Mouse (Mus musculus) liver, embryonic 11.5 days (tissue): ENCODE data around the gene C5ar2. TPM values are rescaled to one million over a fixed set of nuclear protein-coding genes. Genes with fewer than 3 reads are reported as not detected.
"Not testable (repeated sequence)": the region's sequence is repeated elsewhere in the genome, so short reads cannot be mapped to it uniquely, and the experiment has no call there.

Experiments used
- ATAC-seq: fragments of 200-750 bp; cut with Nextera tagmentation; replicated peaks from 2 replicates; pipeline ENCODE4 v1.8.0; 2017; ENCODE audit warnings: moderate number of reproducible peaks, mild to moderate bottlenecking, moderate TSS enrichment, moderate library complexity; ENCODE audit not compliant: low FRiP score
- DNase-seq: peaks from one replicate; pipeline ENCODE4 v3.0.0-alpha.2; 2017; ENCODE audit warnings: low spot score
- H3K27ac ChIP-seq: fragments of 300-500 bp; sonication (generic); 2 replicates; pipeline ENCODE4 v1.5.1; 2014; ENCODE audit warnings: mild to moderate bottlenecking, low read depth, low read length, control low read depth
- H3K27me3 ChIP-seq: fragments of 300-500 bp; sonication (generic); replicated peaks from 2 replicates; pipeline ENCODE4 v1.6.1; 2014; ENCODE audit warnings: low read length, mixed read lengths; ENCODE audit not compliant: control insufficient read depth, insufficient read depth
- H3K36me3 ChIP-seq: fragments of 300-500 bp; sonication (generic); 2 replicates; pipeline ENCODE4 v1.6.1; 2014; ENCODE audit warnings: mild to moderate bottlenecking, low read length, moderate library complexity, mixed read lengths; ENCODE audit not compliant: control insufficient read depth, insufficient read depth
- H3K4me1 ChIP-seq: fragments of 300-500 bp; sonication (generic); replicated peaks from 2 replicates; pipeline ENCODE4 v1.6.1; 2014; ENCODE audit warnings: low read length, mixed read lengths; ENCODE audit not compliant: control insufficient read depth, insufficient read depth
- H3K4me2 ChIP-seq: fragments of 300-500 bp; sonication (generic); 2 replicates; pipeline ENCODE4 v1.6.1; 2014; ENCODE audit warnings: mild to moderate bottlenecking, control low read depth, moderate library complexity
- H3K4me3 ChIP-seq: fragments of 300-500 bp; sonication (generic); 2 replicates; pipeline ENCODE4 v1.5.1; 2014; ENCODE audit warnings: low read depth, low read length, control low read depth
- H3K9ac ChIP-seq: fragments of 300-500 bp; sonication (generic); 2 replicates; pipeline ENCODE4 v1.6.1; 2014; ENCODE audit warnings: low read depth, low read length, control low read depth
- H3K9me3 ChIP-seq: fragments of 300-500 bp; sonication (generic); 2 replicates; pipeline ENCODE4 v1.6.1; 2016; ENCODE audit warnings: low read length, inconsistent platforms, mixed read lengths; ENCODE audit not compliant: control insufficient read depth
- WGBS: fragments of 180-500 bp; shearing (Covaris S2); extraction: QIAGEN DNeasy Blood & Tissue Kit; methylation state at CpG from one replicate; pipeline ENCODE4 v1.1.7; 2014; 5-methylcytosine and 5-hydroxymethylcytosine counted together
- polyA plus RNA-seq: library from polyadenylated mRNA; unstranded; fragments of >200 nt; fragmentation: Nextera tagmentation; extraction: Ambion mirVana; gene quantifications from 2 replicates; pipeline ENCODE4 v1.2.1, GENCODE M21; 2014

The C5ar2 gene
- polyA plus RNA-seq, 1 experiment from 2014 or later, result 1.8 TPM

GRCm38 (mm10) chr7:16263843-16264242, 19.9 kb upstream of the C5ar2 start:
- ATAC-seq (no peak), DNase-seq (no peak)
- Histone ChIP-seq H3K27me3 (no peaks in the 10 kb centered on the region), H3K9ac (no peak overlapping the region), H3K36me3 (no peaks in the 10 kb centered on the region), H3K4me3 (no peak overlapping the region), H3K4me1 (no peaks in the 10 kb centered on the region), H3K27ac (no peak overlapping the region), H3K4me2 (no peak overlapping the region), H3K9me3 (no peaks in the 10 kb centered on the region)
- 57% methylated on average over 5 of the region's 5 CpGs for WGBS

DNA sequence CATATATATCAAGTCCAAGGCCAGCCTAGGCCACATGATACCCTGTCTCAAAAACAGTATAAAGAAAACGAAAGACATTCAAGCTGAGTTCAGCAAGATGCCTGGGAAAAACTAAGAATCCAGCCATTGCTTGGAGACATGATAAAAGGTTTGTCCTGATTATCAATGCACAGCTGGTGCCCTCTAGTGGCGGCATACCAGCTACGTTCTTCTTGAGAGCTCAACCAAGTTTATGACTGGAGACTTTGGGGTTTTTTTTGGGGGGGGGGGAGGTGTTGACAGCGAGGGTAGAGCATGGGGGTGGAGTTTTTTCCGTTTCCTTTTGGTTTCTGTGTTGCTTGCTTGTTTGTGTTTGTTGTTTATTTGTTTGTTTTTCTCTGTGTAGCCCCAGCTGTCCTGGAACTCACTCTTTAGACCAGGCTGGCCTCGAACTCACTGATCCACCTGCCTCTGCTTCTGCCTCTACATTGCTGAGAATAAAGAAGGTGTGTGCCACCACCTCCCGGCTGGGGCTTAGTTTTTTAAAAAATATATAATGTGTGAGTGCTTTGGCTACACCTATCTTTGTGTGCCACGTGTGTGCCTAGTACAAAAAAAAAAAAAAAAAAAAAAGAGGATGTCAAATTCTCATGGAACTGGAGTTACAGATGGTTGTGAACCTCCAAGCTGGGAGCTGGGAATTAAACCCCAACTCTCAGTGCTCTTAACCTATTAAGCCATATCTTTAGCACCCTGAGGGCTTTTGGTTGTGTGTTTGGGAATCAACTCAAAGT, 19.2 kb upstream of the C5ar2 start:
- 25% methylated on average over 8 of the region's 8 CpGs for WGBS
- H3K4me3 ChIP-seq, result no peak overlapping the region
- H3K4me1 ChIP-seq, result no peaks in the 10 kb centered on the region
- no peak overlapping the region for H3K4me2 ChIP-seq
- DNase-seq (peak; percentile 63), ATAC-seq (no peak)
- no peaks in the 10 kb centered on the region for H3K36me3 ChIP-seq
- H3K27me3 ChIP-seq, result no peaks in the 10 kb centered on the region
- no peaks in the 10 kb centered on the region for H3K9me3 ChIP-seq
- no peak overlapping the region for H3K27ac ChIP-seq
- no peak overlapping the region for H3K9ac ChIP-seq

GRCm38 (mm10) chr7:16261097-16261496, 17.1 kb upstream of the C5ar2 start:
- WGBS, result 42% methylated on average over 1 of the region's 1 CpGs
- ATAC-seq (no peak; the same call in 1 of the 2 replicates), DNase-seq (no peak)
- Histone ChIP-seq H3K4me3 (no peak overlapping the region), H3K27me3 (no peaks in the 10 kb centered on the region), H3K27ac (no peak overlapping the region), H3K4me1 (no peaks in the 10 kb centered on the region), H3K9me3 (no peaks in the 10 kb centered on the region), H3K4me2 (no peak overlapping the region), H3K9ac (no peak overlapping the region), H3K36me3 (no peaks in the 10 kb centered on the region)

DNA sequence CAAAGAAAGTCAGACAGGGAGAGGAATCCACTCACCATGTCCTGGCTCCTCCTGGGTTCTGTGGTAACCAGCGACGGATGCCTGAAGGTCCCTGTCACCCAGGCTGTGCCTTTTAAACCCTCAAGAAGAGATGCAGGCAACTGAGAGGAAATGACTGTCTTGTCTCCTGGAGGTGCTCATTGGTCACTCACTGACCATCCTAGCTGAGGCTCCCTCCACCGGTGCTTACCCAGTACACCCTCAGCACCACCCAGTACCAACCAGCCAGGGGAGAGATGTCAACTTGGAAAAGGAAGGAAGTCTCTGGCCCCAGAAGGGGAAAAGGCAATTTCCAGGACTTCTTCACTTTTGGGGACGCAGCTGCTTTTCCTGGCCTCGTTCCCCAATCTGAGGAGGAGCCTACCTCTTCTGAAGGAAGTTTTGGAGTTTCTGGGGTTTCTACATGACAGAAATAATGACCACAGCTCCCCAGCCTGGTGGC, 15.2 kb upstream of the C5ar2 start, which contains the start of gene C5ar1:
C5ar1 (minus strand) TSS at position 431 of the 481 bp plus-strand sequence.
- DNase-seq (no peak), ATAC-seq (no peak)
- Histone ChIP-seq H3K4me1 (no peaks in the 10 kb centered on the region), H3K36me3 (no peaks in the 10 kb centered on the region), H3K27me3 (no peaks in the 10 kb centered on the region), H3K9ac (peak within 1 kb of the TSS; percentile 6; the same call in 1 of the 2 replicates), H3K4me3 (no peak within 1 kb of the TSS), H3K9me3 (no peaks in the 10 kb centered on the region), H3K27ac (no peak within 1 kb of the TSS), H3K4me2 (no peak within 1 kb of the TSS)
- WGBS, result 53% methylated on average over 5 of the region's 5 CpGs

DNA sequence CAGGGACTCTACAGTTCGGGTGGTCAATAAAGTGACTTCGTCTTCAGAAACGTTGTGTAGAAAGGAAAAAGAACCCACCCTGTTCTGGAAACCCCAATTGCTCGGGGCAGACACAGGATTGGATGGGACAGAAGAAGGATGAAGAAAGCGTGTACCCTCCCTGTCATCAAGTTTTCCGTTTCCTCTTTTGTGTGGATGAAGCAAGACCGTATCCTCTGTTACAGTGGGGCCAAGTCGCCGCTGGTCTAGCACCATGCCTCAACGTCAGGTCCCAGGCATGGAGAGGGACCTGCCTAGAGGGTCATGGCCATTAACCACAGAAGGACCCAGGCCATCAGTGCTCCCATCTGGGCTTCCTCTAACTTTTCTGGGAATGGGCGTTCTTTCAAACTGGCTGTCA, 13.9 kb upstream of the C5ar2 start:
- no peak overlapping the region for H3K9ac ChIP-seq
- no peaks in the 10 kb centered on the region for H3K4me1 ChIP-seq
- H3K36me3 ChIP-seq, result no peaks in the 10 kb centered on the region
- H3K9me3 ChIP-seq, result no peaks in the 10 kb centered on the region
- no peaks in the 10 kb centered on the region for H3K27me3 ChIP-seq
- DNase-seq, result no peak
- 68% methylated on average over 11 of the region's 11 CpGs for WGBS
- H3K4me3 ChIP-seq, result no peak overlapping the region
- H3K4me2 ChIP-seq, result no peak overlapping the region
- no peak for ATAC-seq
- no peak overlapping the region for H3K27ac ChIP-seq

GRCm38 (mm10) chr7:16255963-16256362, 12.0 kb upstream of the C5ar2 start:
- not testable (repeated sequence) for DNase-seq, H3K27ac ChIP-seq, H3K4me1 ChIP-seq, H3K4me3 ChIP-seq, H3K4me2 ChIP-seq, ATAC-seq, H3K27me3 ChIP-seq, H3K9me3 ChIP-seq, H3K9ac ChIP-seq, H3K36me3 ChIP-seq
- 79% methylated on average over 4 of the region's 4 CpGs for WGBS

- 27% methylated on average over 4 of the region's 4 CpGs for WGBS
- H3K9ac ChIP-seq, result no peak overlapping the region
- no peak overlapping the region for H3K27ac ChIP-seq
- H3K9me3 ChIP-seq, result no peaks in the 10 kb centered on the region
- H3K27me3 ChIP-seq, result no peaks in the 10 kb centered on the region
- no peak overlapping the region for H3K4me3 ChIP-seq
- ATAC-seq, result no peak
- H3K36me3 ChIP-seq, result no peaks in the 10 kb centered on the region
- no peaks in the 10 kb centered on the region for H3K4me1 ChIP-seq
- no peak overlapping the region for H3K4me2 ChIP-seq
- DNase-seq, result no peak
Observed at GRCm38 (mm10) chr7:16254195-16254594, 10.2 kb upstream of the C5ar2 start.

DNA sequence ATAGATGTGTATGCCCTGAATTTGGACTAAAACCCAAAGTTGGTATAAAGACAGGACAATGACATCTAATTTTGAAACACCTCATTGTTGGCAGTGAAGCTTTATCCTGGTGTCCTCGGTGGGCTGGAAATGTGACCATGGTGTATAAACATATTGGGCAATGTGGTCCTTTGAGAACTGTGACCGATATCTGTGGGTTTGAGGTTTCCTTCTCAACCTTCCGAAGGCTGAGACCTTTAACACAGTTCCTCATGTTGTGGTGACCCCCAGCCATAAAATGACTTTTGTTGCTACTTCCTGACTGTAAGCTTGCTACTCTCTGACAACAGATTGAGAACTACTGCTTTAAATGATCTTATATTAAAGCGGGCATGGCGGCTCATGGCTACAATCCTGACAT, 6.7 kb upstream of the C5ar2 start:
- no peak overlapping the region for H3K27ac ChIP-seq
- H3K9ac ChIP-seq, result no peak overlapping the region
- no peaks in the 10 kb centered on the region for H3K27me3 ChIP-seq
- ATAC-seq (no peak), DNase-seq (no peak)
- H3K9me3 ChIP-seq, result no peaks in the 10 kb centered on the region
- 0 out of 2 replicates have a peak, but pooled peaks cover 2% of the 10 kb centered on the region for H3K4me1 ChIP-seq
- no peak overlapping the region for H3K4me2 ChIP-seq
- no peak overlapping the region for H3K4me3 ChIP-seq
- no peaks in the 10 kb centered on the region for H3K36me3 ChIP-seq
- WGBS, result 38% methylated on average over 5 of the region's 5 CpGs

DNA sequence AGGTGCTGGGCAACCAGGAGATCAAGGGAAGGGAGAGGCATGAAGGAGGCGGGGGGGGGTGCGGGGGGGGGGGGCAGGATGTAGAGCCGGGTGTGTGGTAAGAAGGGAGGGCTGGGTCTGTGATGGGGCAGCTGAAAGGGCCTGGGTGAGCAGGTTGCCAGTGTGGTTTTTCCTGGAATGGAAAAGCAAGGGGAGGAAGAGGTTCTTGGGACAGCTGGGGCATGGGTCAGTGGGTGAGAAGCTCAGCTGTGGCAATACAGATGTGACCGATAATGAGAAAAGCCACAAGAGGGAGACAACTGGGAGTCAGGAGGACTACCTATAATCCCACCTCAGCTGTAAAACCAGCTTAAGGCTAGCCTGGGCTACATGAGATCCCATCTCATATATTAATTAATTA, 2.0 kb upstream of the C5ar2 start:
- Histone ChIP-seq H3K36me3 (no peaks in the 10 kb centered on the region), H3K9me3 (no peaks in the 10 kb centered on the region), H3K4me1 (peaks cover 28% of the 10 kb centered on the region), H3K9ac (no peak overlapping the region), H3K27ac (no peak overlapping the region), H3K27me3 (no peaks in the 10 kb centered on the region), H3K4me2 (no peak overlapping the region), H3K4me3 (no peak overlapping the region)
- ATAC-seq (no peak), DNase-seq (no peak)
- WGBS, result 47% methylated on average over 1 of the region's 4 CpGs
